Mouse (Mus musculus): Measurements from ENCODE around the gene Naxd. TPM values are rescaled to one million over a fixed set of nuclear protein-coding genes. Genes with fewer than 3 reads are reported as not detected.
"Not testable (repeated sequence)": the region's sequence is repeated elsewhere in the genome, so short reads cannot be mapped to it uniquely, and the experiment has no call there.

The Naxd gene
- polyA plus RNA-seq, 1 experiment: 49.5 TPM

DNA sequence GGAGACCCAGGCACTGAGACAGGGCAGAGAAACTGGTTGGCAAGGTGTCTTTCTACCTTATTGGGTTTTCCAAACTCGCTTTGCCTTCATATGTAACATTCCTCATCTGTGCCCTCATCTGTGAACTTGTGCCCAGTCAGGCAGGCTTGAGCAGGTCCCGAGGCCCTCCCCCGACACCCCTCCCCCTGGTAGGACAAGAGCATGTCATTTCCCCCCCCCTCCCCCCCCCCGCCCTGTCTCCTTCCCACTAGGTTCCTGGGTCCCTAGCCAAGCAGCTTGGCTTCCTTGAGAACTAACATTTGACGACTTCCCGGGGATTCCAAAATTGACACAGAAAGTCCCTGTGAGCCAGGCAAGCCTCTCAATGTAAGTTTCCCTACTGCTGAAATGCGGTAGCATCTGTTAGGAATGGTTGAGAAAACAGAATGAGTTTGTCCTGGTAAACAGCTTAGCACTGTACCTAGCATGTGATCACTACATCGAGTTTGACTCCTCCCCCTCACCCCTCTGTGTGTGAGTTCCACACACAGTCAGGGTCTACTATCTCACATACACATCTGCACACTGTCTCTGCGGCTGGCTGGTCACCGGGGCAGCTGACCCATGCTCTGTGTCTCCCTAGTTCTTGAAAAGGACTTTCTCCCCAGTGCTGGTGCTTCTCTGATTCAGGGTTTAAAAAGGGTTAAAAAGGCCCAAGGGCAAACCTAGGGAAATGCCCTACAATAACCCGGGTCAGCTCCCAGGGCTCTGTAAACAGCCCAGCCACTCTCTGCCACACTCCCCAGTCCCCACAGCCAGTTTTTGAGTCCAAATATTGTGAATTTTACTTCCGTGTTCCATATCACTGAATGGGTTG, 39.1 kb upstream of the Naxd start:
- Histone ChIP-seq H3K4me3 (replicated peaks) (peak overlapping the region; percentile 33), H3K4me1 (peaks cover 50% of the 10 kb centered on the region), H3K36me3 (replicated peaks; ENCODE audit: low read length) (no peaks in the 10 kb centered on the region), H3K9me3 (peaks cover 18% of the 10 kb centered on the region), H3K27me3 (replicated peaks) (peaks cover 68% of the 10 kb centered on the region)
- no peak for TF ChIP-seq GATA1 (IDR thresholded peaks at IDR 0.05; ENCODE audit: borderline replicate concordance, low read length)
- no peak for TF ChIP-seq FLI1 (IDR thresholded peaks at IDR 0.05; ENCODE audit: low read length)

DNA sequence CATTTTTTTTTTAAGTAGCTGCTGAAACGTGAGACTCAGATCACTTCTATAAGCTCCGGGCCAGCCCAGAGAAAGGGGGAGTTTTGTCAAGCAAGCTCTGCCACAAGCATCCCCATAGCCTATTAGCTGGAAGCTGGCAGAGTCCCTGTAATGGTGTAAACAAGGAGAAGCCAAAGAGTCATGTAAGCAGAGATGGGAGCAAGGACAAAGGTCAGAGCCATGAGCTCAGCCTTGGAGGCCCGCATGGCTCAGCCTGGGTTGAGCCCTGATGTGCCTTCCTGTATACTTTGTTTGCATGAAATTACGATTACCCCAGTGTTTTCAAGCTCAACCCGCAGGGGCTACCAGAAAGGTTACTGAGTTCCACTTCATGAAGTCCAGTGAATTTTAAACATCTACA, 38.3 kb upstream of the Naxd start:
- TF ChIP-seq GATA1 (IDR thresholded peaks at IDR 0.05; ENCODE audit: borderline replicate concordance, low read length): no peak
- no peak for TF ChIP-seq FLI1 (IDR thresholded peaks at IDR 0.05; ENCODE audit: low read length)
- H3K4me1 ChIP-seq: peaks cover 50% of the 10 kb centered on the region

DNA sequence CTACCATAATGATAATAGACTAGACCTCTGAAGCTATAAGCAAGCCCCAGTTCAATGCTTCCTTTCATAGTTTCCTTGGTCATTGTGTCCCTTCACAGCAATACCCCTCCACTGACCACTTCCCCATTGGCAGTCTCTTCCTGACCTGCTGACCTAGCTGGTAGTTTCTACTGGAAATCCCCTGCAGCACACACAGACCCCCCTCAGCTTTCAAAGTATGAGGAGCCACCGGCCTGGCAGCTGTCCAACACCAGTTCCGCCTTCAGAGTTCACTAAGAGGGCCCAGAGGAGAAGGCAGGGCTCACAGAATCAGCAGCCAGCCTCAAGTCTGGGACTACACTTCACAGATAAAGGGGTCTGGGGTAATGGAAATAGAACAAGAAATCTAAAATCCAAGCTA, 36.4 kb upstream of the Naxd start:
- H3K27me3 ChIP-seq (replicated peaks): peaks cover 46% of the 10 kb centered on the region
- H3K4me1 ChIP-seq: peaks cover 61% of the 10 kb centered on the region
- TF ChIP-seq FLI1 (IDR thresholded peaks at IDR 0.05; ENCODE audit: low read length): no peak
- TF ChIP-seq GATA1 (IDR thresholded peaks at IDR 0.05; ENCODE audit: borderline replicate concordance, low read length): no peak
- H3K36me3 ChIP-seq (replicated peaks; ENCODE audit: low read length): no peaks in the 10 kb centered on the region
- H3K9me3 ChIP-seq: peaks cover 14% of the 10 kb centered on the region
- no peak overlapping the region for H3K4me3 ChIP-seq (replicated peaks)

More for the DNA sequence above, 38.3 kb upstream of the Naxd start:
- Histone ChIP-seq H3K9me3 (peaks cover 18% of the 10 kb centered on the region), H3K27me3 (replicated peaks) (peaks cover 63% of the 10 kb centered on the region), H3K4me3 (replicated peaks) (no peak overlapping the region), H3K36me3 (replicated peaks; ENCODE audit: low read length) (no peaks in the 10 kb centered on the region)

DNA sequence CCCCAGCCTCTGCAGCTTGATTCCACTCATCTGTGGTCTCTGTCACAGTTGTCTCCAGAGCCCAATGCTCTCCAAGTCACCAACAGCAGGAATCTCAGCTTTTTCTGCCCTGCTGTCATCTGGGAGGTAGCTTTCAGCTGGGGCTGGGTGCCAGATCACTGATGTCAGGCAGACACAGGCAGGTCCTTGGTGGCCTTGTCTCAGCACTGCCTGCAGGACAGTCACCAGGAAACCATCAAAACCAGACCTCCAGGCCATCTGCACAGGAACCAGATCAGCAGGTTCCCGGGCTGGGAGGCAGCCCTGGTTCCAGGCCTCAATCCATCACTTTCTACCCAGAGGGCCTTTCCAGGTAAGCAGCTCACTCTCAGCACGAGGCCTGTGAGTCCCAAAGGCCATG, 35.5 kb upstream of the Naxd start:
- peaks cover 11% of the 10 kb centered on the region for H3K9me3 ChIP-seq
- TF ChIP-seq FLI1 (IDR thresholded peaks at IDR 0.05; ENCODE audit: low read length) (no peak), GATA1 (IDR thresholded peaks at IDR 0.05; ENCODE audit: borderline replicate concordance, low read length) (no peak)

DNA sequence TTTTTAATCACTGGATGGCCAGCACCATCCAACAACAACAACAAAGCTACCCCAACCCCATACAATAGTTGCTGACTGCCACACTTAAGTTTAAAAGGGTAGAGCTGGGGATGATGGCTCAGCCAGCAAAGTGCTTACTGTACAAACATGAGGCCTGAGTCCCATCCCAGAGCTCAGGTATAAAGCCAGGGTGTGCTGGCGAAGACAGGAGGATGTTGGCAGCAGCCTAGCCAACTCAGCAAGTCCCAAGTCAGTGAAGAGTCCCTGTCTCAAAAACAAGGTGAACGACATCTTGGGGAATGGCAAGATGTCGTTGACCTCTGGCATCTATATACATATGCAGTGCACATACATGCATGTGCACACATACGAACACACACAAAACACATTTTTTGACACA, 34.7 kb upstream of the Naxd start:
- Histone ChIP-seq H3K4me1 (peaks cover 62% of the 10 kb centered on the region), H3K27me3 (replicated peaks) (peaks cover 37% of the 10 kb centered on the region), H3K4me3 (replicated peaks) (no peak overlapping the region), H3K36me3 (replicated peaks; ENCODE audit: low read length) (peaks cover 6% of the 10 kb centered on the region), H3K9me3 (peaks cover 19% of the 10 kb centered on the region)
- TF ChIP-seq FLI1 (IDR thresholded peaks at IDR 0.05; ENCODE audit: low read length) (no peak), GATA1 (IDR thresholded peaks at IDR 0.05; ENCODE audit: borderline replicate concordance, low read length) (no peak)

More for the DNA sequence above, 35.5 kb upstream of the Naxd start:
- peaks cover 41% of the 10 kb centered on the region for H3K27me3 ChIP-seq (replicated peaks)
- H3K4me1 ChIP-seq: peaks cover 65% of the 10 kb centered on the region
- no peak overlapping the region for H3K4me3 ChIP-seq (replicated peaks)
- no peaks in the 10 kb centered on the region for H3K36me3 ChIP-seq (replicated peaks; ENCODE audit: low read length)

DNA sequence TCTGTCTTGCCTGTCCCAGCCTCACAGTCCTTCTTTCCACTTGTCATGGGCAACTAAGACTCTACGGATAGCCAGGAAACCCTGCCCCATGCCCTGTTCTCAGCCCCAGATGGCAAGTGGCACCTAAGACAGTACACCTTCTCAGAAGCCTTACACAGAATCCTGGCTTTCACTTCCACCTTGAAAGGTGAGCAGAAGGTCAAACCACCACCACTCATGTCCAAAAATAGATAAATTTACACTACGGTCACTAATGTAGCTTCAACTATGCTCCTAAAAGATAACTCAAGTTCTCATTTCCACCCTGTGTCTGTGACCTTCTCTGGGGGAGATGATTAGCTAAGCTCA, 33.8 kb upstream of the Naxd start:
- H3K9me3 ChIP-seq: peaks cover 27% of the 10 kb centered on the region
- peaks cover 13% of the 10 kb centered on the region for H3K36me3 ChIP-seq (replicated peaks; ENCODE audit: low read length)
- TF ChIP-seq GATA1 (IDR thresholded peaks at IDR 0.05; ENCODE audit: borderline replicate concordance, low read length): no peak
- no peak for TF ChIP-seq FLI1 (IDR thresholded peaks at IDR 0.05; ENCODE audit: low read length)
- peak overlapping the region; percentile 64 for H3K4me3 ChIP-seq (replicated peaks)
- peaks cover 36% of the 10 kb centered on the region for H3K27me3 ChIP-seq (replicated peaks)
- peaks cover 53% of the 10 kb centered on the region for H3K4me1 ChIP-seq

DNA sequence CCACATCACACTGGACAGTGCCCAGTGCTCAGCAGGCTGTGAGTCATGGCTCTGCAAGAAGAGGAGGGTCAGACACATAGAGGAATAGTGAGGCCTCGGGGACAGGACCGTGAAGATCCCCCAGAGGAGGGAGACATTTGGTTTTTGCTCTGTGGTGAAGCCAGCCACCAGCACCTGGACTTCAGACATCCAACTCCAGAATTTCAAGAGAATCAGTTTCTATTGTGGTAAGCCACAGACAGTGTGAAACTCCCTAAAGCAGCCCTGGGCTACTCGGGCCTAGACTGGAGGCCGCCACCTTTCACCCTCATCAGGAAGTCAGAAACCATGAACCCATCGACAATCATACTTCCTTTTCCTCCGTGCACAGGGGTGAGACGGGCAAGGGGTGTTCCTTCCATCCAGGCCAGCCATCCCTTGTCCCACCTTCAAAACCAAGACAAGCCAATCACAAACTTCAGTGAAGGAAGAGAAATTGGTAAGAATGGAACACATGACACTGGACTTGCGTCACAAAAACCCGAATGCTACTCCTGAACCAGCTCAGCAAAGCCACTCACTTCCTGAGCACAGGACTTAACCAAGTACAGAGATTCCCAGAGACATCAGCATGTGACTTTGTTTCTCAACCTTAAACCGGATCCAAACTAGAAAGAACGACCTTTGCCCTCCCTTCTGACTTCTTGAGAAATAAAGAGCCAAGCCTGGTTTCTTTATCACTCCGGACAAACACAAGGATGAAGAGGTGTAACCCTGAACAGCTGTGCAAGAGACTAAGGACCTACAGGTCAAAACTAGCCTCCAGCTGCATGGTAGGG, 33.2 kb upstream of the Naxd start:
- H3K36me3 ChIP-seq (replicated peaks; ENCODE audit: low read length): peaks cover 13% of the 10 kb centered on the region
- H3K4me1 ChIP-seq: peaks cover 55% of the 10 kb centered on the region
- H3K27me3 ChIP-seq (replicated peaks): peaks cover 36% of the 10 kb centered on the region
- TF ChIP-seq GATA1 (IDR thresholded peaks at IDR 0.05; ENCODE audit: borderline replicate concordance, low read length) (no peak), FLI1 (IDR thresholded peaks at IDR 0.05; ENCODE audit: low read length) (no peak)
- peaks cover 27% of the 10 kb centered on the region for H3K9me3 ChIP-seq
- H3K4me3 ChIP-seq (replicated peaks): peak overlapping the region; percentile 76

DNA sequence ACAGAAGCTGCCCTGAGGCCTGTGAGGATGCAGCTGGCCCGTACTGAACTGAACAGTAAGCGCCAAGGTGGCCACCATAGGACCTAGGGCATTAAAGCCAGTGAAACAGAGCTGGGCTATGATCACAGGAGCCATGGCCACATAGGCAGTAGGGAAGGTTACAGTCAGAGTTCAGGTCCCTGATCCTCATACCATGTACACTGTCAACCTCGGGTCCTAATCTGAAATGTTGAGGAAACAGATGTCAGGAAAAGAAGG, 32.7 kb upstream of the Naxd start:
- H3K9me3 ChIP-seq: peaks cover 27% of the 10 kb centered on the region
- TF ChIP-seq GATA1 (IDR thresholded peaks at IDR 0.05; ENCODE audit: borderline replicate concordance, low read length): no peak; the same call in 2 of the 3 replicates
- peaks cover 13% of the 10 kb centered on the region for H3K36me3 ChIP-seq (replicated peaks; ENCODE audit: low read length)
- H3K4me3 ChIP-seq (replicated peaks): peak overlapping the region; percentile 24
- peaks cover 57% of the 10 kb centered on the region for H3K4me1 ChIP-seq
- H3K27me3 ChIP-seq (replicated peaks): peaks cover 36% of the 10 kb centered on the region

DNA sequence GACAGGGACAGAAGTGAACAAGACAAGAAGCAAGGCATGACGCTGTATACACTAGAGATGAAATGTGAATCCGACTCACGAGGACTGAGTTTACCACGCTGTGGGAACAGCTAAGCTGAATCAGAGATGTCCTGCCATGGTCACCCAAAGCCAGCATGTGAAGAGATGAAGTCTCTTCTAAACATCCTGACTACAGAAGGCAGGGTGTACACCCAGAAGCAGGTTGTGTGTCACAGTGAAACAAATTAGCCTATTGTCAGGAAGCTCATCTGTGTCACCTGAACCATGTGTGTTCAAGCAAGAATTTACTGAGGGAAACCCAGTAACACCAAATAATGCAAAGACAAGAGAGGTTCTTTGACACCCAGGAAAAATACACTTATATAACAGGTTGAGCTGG, 31.7 kb upstream of the Naxd start:
- Histone ChIP-seq H3K36me3 (replicated peaks; ENCODE audit: low read length) (peaks cover 13% of the 10 kb centered on the region), H3K9me3 (peaks cover 20% of the 10 kb centered on the region), H3K27me3 (replicated peaks) (peaks cover 32% of the 10 kb centered on the region), H3K4me3 (replicated peaks) (peak overlapping the region; percentile 42), H3K4me1 (peaks cover 56% of the 10 kb centered on the region)
- TF ChIP-seq FLI1 (IDR thresholded peaks at IDR 0.05; ENCODE audit: low read length): no peak
- no peak for TF ChIP-seq GATA1 (IDR thresholded peaks at IDR 0.05; ENCODE audit: borderline replicate concordance, low read length)

DNA sequence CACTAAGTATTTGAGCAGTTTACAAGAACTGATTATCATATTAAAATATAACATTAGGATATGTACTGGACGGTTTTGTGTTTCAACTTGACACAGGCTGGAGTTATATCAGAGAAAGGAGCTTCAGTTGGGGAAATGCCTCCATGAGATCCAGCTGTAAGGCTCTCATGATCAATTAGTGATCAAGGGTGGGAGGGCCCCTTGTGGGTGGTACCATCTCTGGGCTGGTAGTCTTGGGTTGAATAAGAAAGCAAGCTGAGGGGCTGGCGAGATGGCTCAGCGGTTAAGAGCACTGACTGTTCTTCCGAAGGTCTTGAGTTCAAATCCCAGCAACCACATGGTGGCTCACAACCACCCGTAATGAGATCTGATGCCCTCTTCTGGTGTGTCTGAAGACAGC, 30.8 kb upstream of the Naxd start:
- peaks cover 52% of the 10 kb centered on the region for H3K4me1 ChIP-seq
- H3K36me3 ChIP-seq (replicated peaks; ENCODE audit: low read length): peaks cover 13% of the 10 kb centered on the region
- H3K4me3 ChIP-seq (replicated peaks): not testable (repeated sequence)
- peaks cover 16% of the 10 kb centered on the region for H3K9me3 ChIP-seq
- peaks cover 36% of the 10 kb centered on the region for H3K27me3 ChIP-seq (replicated peaks)

Data from megakaryocyte, embryonic 14.5 days (primary cell).